Mouse (Mus musculus) ES-Bruce4 (cell line): ENCODE results near the gene Vps37b.

Experiments used
- CTCF ChIP-seq: IDR thresholded peaks from one replicate; pipeline ENCODE4 v1.8.1; 2011; ENCODE audit warnings: low read depth, low read length
- EP300 ChIP-seq: IDR thresholded peaks from 2 replicates; pipeline ENCODE4 v1.6.1; 2011; ENCODE audit warnings: low read depth, low read length; ENCODE audit not compliant: insufficient read depth
- POLR2A ChIP-seq: IDR thresholded peaks from one replicate; pipeline ENCODE4 v1.8.1; 2011; ENCODE audit warnings: low read length; ENCODE audit not compliant: insufficient read depth

DNA sequence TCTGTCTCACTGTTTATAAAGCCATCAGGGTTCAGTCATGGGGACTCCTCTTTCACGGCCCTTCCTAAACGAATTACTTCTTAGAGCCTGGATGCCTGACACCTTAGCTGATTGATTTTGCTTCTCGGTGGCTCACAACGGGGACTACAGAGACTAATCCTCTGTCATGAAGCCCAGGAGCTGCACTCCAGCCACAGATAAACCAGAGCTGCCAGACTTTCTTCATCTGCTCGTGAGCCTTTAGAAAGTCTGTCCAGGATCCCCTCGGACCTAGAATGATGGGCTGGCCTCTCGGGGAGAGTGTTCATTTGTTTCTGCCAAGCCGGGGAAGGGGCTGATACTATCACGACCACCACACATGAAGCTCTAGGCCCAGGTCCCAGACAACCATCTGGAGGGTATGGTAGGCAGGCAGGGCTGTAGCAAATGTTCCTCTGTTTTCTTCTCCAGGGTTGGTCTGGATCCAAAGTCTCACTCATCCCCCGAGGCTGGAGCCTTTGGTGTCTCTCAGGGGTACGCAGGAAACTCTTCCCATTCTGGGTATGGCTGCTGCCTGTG is 13.5 kb upstream of the Vps37b start:
- no peak for TF ChIP-seq CTCF
- no peak for TF ChIP-seq POLR2A
- TF ChIP-seq EP300: no peak
